ENCODE assay signal across 14 mouse cellular contexts in the genomic region with DNA sequence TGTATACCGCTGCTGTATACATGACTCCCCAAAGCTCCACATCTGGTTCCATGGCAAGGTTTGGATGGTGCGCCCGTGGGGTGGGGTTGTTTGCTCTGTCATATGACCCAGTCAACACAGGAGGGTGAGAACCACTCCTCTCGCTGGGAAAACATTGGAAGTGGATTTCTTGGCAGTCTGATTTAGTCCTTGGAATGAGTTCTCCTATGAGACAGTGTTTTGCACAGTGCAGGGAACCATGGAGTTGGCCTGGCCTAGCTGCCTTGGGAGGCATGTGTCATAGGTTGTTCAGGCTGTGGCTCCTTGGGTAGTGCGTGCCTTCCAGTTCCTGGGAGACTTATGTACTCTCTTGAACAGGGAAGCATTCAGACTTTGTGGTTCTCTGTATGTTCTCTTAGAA.
DNase-seq lines count a peak whose midpoint lies in the region.
"Had no signal": no experiment of that assay in that cellular context is flagged by ENCODE, and none has a peak within 500 bp of the region (broad histone marks: within the 10 kb centered on the region; RNA-seq: fewer than 3 reads in every experiment).

No protein-coding gene starts in this region.

- peak; percentile 51 for DNase-seq in gastrocnemius, adult 18-20 months (ENCODE audit: low spot score)
- DNase-seq in gastrocnemius, postnatal 4 days (ENCODE audit: low spot score in 2 of 2), result no peak
- peak; percentile 58 to 61 for DNase-seq in heart, adult 9 months (ENCODE audit: low spot score in 2 of 2)
- DNase-seq in heart, adult 8-10 months (ENCODE audit: low spot score), result no peak
- peak; percentile 23 for DNase-seq in adipocyte (ENCODE audit: low spot score)
- peak; percentile 45 for DNase-seq in gastrocnemius, postnatal 25 days
- no peak for DNase-seq in neural tube, embryonic 10.5 days (ENCODE audit: extremely low spot score, low spot score)
- DNase-seq: cerebellum, adult 8-10 months; cerebellum, postnatal 25 days; kidney, adult 9 months; kidney, postnatal 10 days; layer of hippocampus, adult 9-11 months; lung, postnatal 4 days; thymus, postnatal 14 days had no signal

Comparison
In these comparisons a context has a peak if more than half of its experiments do, and no peak if none do; other contexts are left out.
1. DNase-seq: peak in gastrocnemius, adult 18-20 months (single experiment), heart, adult 9 months (2 of 2), adipocyte (single experiment) and gastrocnemius, postnatal 25 days (single experiment); none in gastrocnemius, postnatal 4 days (0 of 2), heart, adult 8-10 months (single experiment) and neural tube, embryonic 10.5 days (single experiment).